ENCODE assay signal across 27 mouse cellular contexts in genomic region chr6:30610710-30611109, GRCm38 (mm10). TPM values are rescaled to one million over a fixed set of nuclear protein-coding genes. Genes with fewer than 3 reads are reported as not detected.
DNase-seq lines count a peak whose midpoint lies in the region; ATAC-seq and TF ChIP-seq lines count a peak whose summit lies in the region.
"Had no signal": no experiment of that assay in that cellular context is flagged by ENCODE, and none has a peak within 500 bp of the region (broad histone marks: within the 10 kb centered on the region; RNA-seq: fewer than 3 reads in every experiment).

TSS of gene Cpa5 (plus strand) at chr6:30611010.

- H3K27ac ChIP-seq in forebrain, embryonic 10.5 days, result peak within 1 kb of the TSS; percentile 87
- H3K27ac ChIP-seq in forebrain, embryonic 16.5 days (ENCODE audit: low read length), result no peak within 1 kb of the TSS
- H3K27ac ChIP-seq in heart, embryonic 10.5 days, result peak within 1 kb of the TSS; percentile 59; the same call in 1 of the 2 replicates
- H3K27ac ChIP-seq in midbrain, embryonic 12.5 days (replicated peaks), result 0 out of 2 replicates have a peak within 1 kb of the TSS, but pooled peaks have one; percentile 22
- H3K27ac ChIP-seq in midbrain, postnatal 0 days (ENCODE audit: low read depth, low read length), result no peak within 1 kb of the TSS
- 0 out of 2 replicates have a peak within 1 kb of the TSS, but pooled peaks have one; percentile 14 for H3K27ac ChIP-seq in embryonic facial prominence, embryonic 12.5 days
- H3K27ac ChIP-seq in kidney, embryonic 14.5 days (ENCODE audit: low read depth, low read length), result no peak within 1 kb of the TSS
- H3K27ac ChIP-seq: embryonic facial prominence, embryonic 13.5 days; gastrocnemius, adult 2 months; heart, embryonic 15.5 days had no signal

- no peaks in the 10 kb centered on the region for H3K36me3 ChIP-seq in forebrain, embryonic 10.5 days (replicated peaks)
- H3K36me3 ChIP-seq in forebrain, embryonic 16.5 days (ENCODE audit: control insufficient read depth, insufficient read depth), result no peaks in the 10 kb centered on the region
- H3K36me3 ChIP-seq in heart, embryonic 10.5 days, result no peaks in the 10 kb centered on the region
- no peaks in the 10 kb centered on the region for H3K36me3 ChIP-seq in midbrain, embryonic 12.5 days
- no peaks in the 10 kb centered on the region for H3K36me3 ChIP-seq in midbrain, postnatal 0 days (ENCODE audit: insufficient read depth, low read length)
- H3K36me3 ChIP-seq in embryonic facial prominence, embryonic 12.5 days, result no peaks in the 10 kb centered on the region
- no peaks in the 10 kb centered on the region for H3K36me3 ChIP-seq in kidney, embryonic 14.5 days (ENCODE audit: control insufficient read depth, insufficient read depth, low read length)
- H3K36me3 ChIP-seq: embryonic facial prominence, embryonic 13.5 days; heart, embryonic 15.5 days had no signal

- TF ChIP-seq CTCF in midbrain, postnatal 0 days (IDR thresholded peaks at IDR 0.05), result no peak

- DNase-seq in forebrain, embryonic 10.5 days (ENCODE audit: extremely low spot score, low spot score), result no peak
- DNase-seq in heart, embryonic 10.5 days (ENCODE audit: low spot score), result no peak
- DNase-seq in heart, postnatal 4 days, result no peak
- DNase-seq in midbrain, postnatal 0 days (ENCODE audit: low spot score), result no peak
- DNase-seq: adrenal gland, postnatal 10 days; B cell, adult 2 months; cerebellum, adult 11 months; cerebellum, adult 8-10 months; cerebellum, postnatal 14 days; embryo, embryonic 11 days; gastrocnemius, adult 2 months; gastrocnemius, postnatal 25 days; heart, postnatal 14 days had no signal

- peaks cover 60% of the 10 kb centered on the region for H3K4me1 ChIP-seq in forebrain, embryonic 10.5 days
- peaks cover 7% of the 10 kb centered on the region; the same call in 1 of the 2 replicates for H3K4me1 ChIP-seq in forebrain, embryonic 16.5 days (replicated peaks; ENCODE audit: control insufficient read depth, insufficient read depth, low read length)
- H3K4me1 ChIP-seq in heart, embryonic 10.5 days, result peaks cover 10% of the 10 kb centered on the region
- peaks cover 31% of the 10 kb centered on the region for H3K4me1 ChIP-seq in midbrain, embryonic 12.5 days
- no peaks in the 10 kb centered on the region for H3K4me1 ChIP-seq in midbrain, postnatal 0 days (ENCODE audit: insufficient read depth, low read length)
- H3K4me1 ChIP-seq in embryonic facial prominence, embryonic 12.5 days, result peaks cover 22% of the 10 kb centered on the region
- H3K4me1 ChIP-seq in kidney, embryonic 14.5 days (ENCODE audit: control insufficient read depth, insufficient read depth, low read length), result peaks cover 13% of the 10 kb centered on the region; the same call in 1 of the 2 replicates
- H3K4me1 ChIP-seq: heart, embryonic 15.5 days had no signal

- ATAC-seq in forebrain, embryonic 16.5 days, result no peak
- ATAC-seq in midbrain, embryonic 12.5 days (ENCODE audit: low FRiP score, low read depth), result no peak
- no peak for ATAC-seq in midbrain, postnatal 0 days (ENCODE audit: low FRiP score)
- no peak for ATAC-seq in embryonic facial prominence, embryonic 12.5 days (ENCODE audit: insufficient number of reproducible peaks, insufficient read depth, low FRiP score, low TSS enrichment)
- ATAC-seq in kidney, embryonic 14.5 days (ENCODE audit: low FRiP score, low TSS enrichment), result no peak
- ATAC-seq: CD4-positive, CD25-positive, alpha-beta regulatory T cell, adult 4 months; hindbrain, embryonic 16.5 days; inflammation-experienced regulatory T-cells, adult 6 months had no signal

- no peak within 1 kb of the TSS for H3K4me3 ChIP-seq in forebrain, embryonic 10.5 days
- no peak within 1 kb of the TSS for H3K4me3 ChIP-seq in forebrain, embryonic 16.5 days (replicated peaks; ENCODE audit: low read length)
- H3K4me3 ChIP-seq in heart, embryonic 10.5 days, result no peak within 1 kb of the TSS
- H3K4me3 ChIP-seq in midbrain, embryonic 12.5 days, result no peak within 1 kb of the TSS
- no peak within 1 kb of the TSS for H3K4me3 ChIP-seq in midbrain, postnatal 0 days (ENCODE audit: low read depth, low read length)
- no peak within 1 kb of the TSS for H3K4me3 ChIP-seq in embryonic facial prominence, embryonic 12.5 days
- no peak within 1 kb of the TSS for H3K4me3 ChIP-seq in kidney, embryonic 14.5 days (ENCODE audit: low read length)
- H3K4me3 ChIP-seq: embryonic facial prominence, embryonic 13.5 days; gastrocnemius, adult 2 months; heart, embryonic 15.5 days had no signal

- no peak within 1 kb of the TSS for H3K4me2 ChIP-seq in forebrain, embryonic 16.5 days (ENCODE audit: low read length)
- H3K4me2 ChIP-seq in midbrain, embryonic 12.5 days (replicated peaks), result no peak within 1 kb of the TSS
- no peak within 1 kb of the TSS for H3K4me2 ChIP-seq in midbrain, postnatal 0 days (ENCODE audit: low read depth, low read length, poor library complexity, severe bottlenecking)
- no peak within 1 kb of the TSS for H3K4me2 ChIP-seq in embryonic facial prominence, embryonic 12.5 days (replicated peaks)
- H3K4me2 ChIP-seq in kidney, embryonic 14.5 days (replicated peaks; ENCODE audit: low read depth, low read length), result no peak within 1 kb of the TSS
- H3K4me2 ChIP-seq: embryonic facial prominence, embryonic 13.5 days; heart, embryonic 15.5 days had no signal

- no peaks in the 10 kb centered on the region for H3K27me3 ChIP-seq in forebrain, embryonic 10.5 days (ENCODE audit: poor library complexity, severe bottlenecking)
- no peaks in the 10 kb centered on the region for H3K27me3 ChIP-seq in forebrain, embryonic 16.5 days (replicated peaks; ENCODE audit: control insufficient read depth, insufficient read depth, low read length)
- H3K27me3 ChIP-seq in heart, embryonic 10.5 days (ENCODE audit: insufficient read depth, poor library complexity, severe bottlenecking), result no peaks in the 10 kb centered on the region
- H3K27me3 ChIP-seq in midbrain, embryonic 12.5 days, result no peaks in the 10 kb centered on the region
- H3K27me3 ChIP-seq in midbrain, postnatal 0 days (ENCODE audit: insufficient read depth, low read length), result no peaks in the 10 kb centered on the region
- no peaks in the 10 kb centered on the region for H3K27me3 ChIP-seq in embryonic facial prominence, embryonic 12.5 days
- H3K27me3 ChIP-seq in kidney, embryonic 14.5 days (ENCODE audit: control insufficient read depth, insufficient read depth, low read length), result no peaks in the 10 kb centered on the region
- H3K27me3 ChIP-seq: embryonic facial prominence, embryonic 13.5 days; heart, embryonic 15.5 days had no signal

- WGBS in forebrain, embryonic 10.5 days, result 68% methylated on average over 7 of the region's 7 CpGs
- WGBS in forebrain, embryonic 16.5 days, result 73% methylated on average over 7 of the region's 7 CpGs
- 94% methylated on average over 7 of the region's 7 CpGs for WGBS in heart, embryonic 10.5 days
- 72% methylated on average over 7 of the region's 7 CpGs for WGBS in midbrain, embryonic 12.5 days
- WGBS in midbrain, postnatal 0 days, result 88% methylated on average over 7 of the region's 7 CpGs
- 93% methylated on average over 7 of the region's 7 CpGs for WGBS in embryonic facial prominence, embryonic 12.5 days
- WGBS in kidney, embryonic 14.5 days, result 92% methylated on average over 7 of the region's 7 CpGs

- H3K9ac ChIP-seq in forebrain, embryonic 16.5 days (replicated peaks; ENCODE audit: low read depth, low read length), result no peak within 1 kb of the TSS
- no peak within 1 kb of the TSS for H3K9ac ChIP-seq in midbrain, embryonic 12.5 days (replicated peaks)
- no peak within 1 kb of the TSS for H3K9ac ChIP-seq in midbrain, postnatal 0 days (replicated peaks; ENCODE audit: low read length, poor library complexity, severe bottlenecking)
- no peak within 1 kb of the TSS for H3K9ac ChIP-seq in embryonic facial prominence, embryonic 12.5 days
- H3K9ac ChIP-seq in kidney, embryonic 14.5 days (ENCODE audit: low read depth, low read length), result no peak within 1 kb of the TSS
- H3K9ac ChIP-seq: embryonic facial prominence, embryonic 13.5 days; heart, embryonic 15.5 days had no signal

- H3K9me3 ChIP-seq in forebrain, embryonic 10.5 days, result no peaks in the 10 kb centered on the region
- H3K9me3 ChIP-seq in forebrain, embryonic 16.5 days (ENCODE audit: control insufficient read depth, low read length), result no peaks in the 10 kb centered on the region
- no peaks in the 10 kb centered on the region for H3K9me3 ChIP-seq in heart, embryonic 10.5 days
- H3K9me3 ChIP-seq in midbrain, embryonic 12.5 days, result no peaks in the 10 kb centered on the region
- H3K9me3 ChIP-seq in midbrain, postnatal 0 days (ENCODE audit: low read length), result no peaks in the 10 kb centered on the region
- no peaks in the 10 kb centered on the region for H3K9me3 ChIP-seq in embryonic facial prominence, embryonic 12.5 days
- no peaks in the 10 kb centered on the region for H3K9me3 ChIP-seq in kidney, embryonic 14.5 days (ENCODE audit: control insufficient read depth, low read length)
- H3K9me3 ChIP-seq: embryonic facial prominence, embryonic 13.5 days; heart, embryonic 15.5 days had no signal

RNA-seq across cellular contexts. Expression of gene Cpa5, which starts in this region (rescaled TPM):
- 0.51 and 0.84 TPM in 2 replicates for polyA plus RNA-seq in forebrain, embryonic 10.5 days (2016; fragmentation: Nextera tagmentation; extraction: Ambion mirVana)
- polyA plus RNA-seq in forebrain, embryonic 16.5 days (2015; fragmentation: Nextera tagmentation; extraction: Ambion mirVana), result not detected in 2 replicates
- 0.97 and 2.1 TPM in 2 replicates for polyA plus RNA-seq in heart, embryonic 10.5 days (2016; fragmentation: Nextera tagmentation; extraction: Ambion mirVana)
- total RNA-seq in heart, postnatal 4 days (2021), result under 1 TPM; 0.20 to 0.38 TPM
- 0.14 and 0.30 TPM in 2 replicates for polyA plus RNA-seq in midbrain, embryonic 12.5 days (2016; fragmentation: Nextera tagmentation; extraction: Ambion mirVana)
- not detected in 2 replicates for total RNA-seq in midbrain, postnatal 0 days (2014; rRNA removed)
- 0.13 TPM in 1 of 2 replicates, not detected in the other for polyA plus RNA-seq in midbrain, postnatal 0 days (2015; fragmentation: Nextera tagmentation; extraction: Ambion mirVana)
- polyA plus RNA-seq in embryonic facial prominence, embryonic 12.5 days (2016; fragmentation: Nextera tagmentation; extraction: Ambion mirVana), result 0.22 and 0.33 TPM in 2 replicates
- polyA plus RNA-seq in kidney, embryonic 14.5 days (2014; fragmentation: Nextera tagmentation; extraction: Ambion mirVana), result 0.57 and 1.0 TPM in 2 replicates
- total RNA-seq: adrenal gland, postnatal 10 days; adrenal gland, postnatal 4 days; common myeloid progenitor, adult 5-6 weeks; gastrocnemius, adult 2 months; gastrocnemius, postnatal 25 days; granulocyte monocyte progenitor cell, adult 5-6 weeks; heart, postnatal 14 days; MEL had no signal
- polyA plus RNA-seq: CD4-positive, CD25-positive, alpha-beta regulatory T cell, adult 4 months; hindbrain, embryonic 11.5 days; inflammation-experienced regulatory T-cells, adult 6 months had no signal

Comparison
In these comparisons a context has a peak if more than half of its experiments do, and no peak if none do; other contexts are left out.
1. H3K27ac ChIP-seq: peak in forebrain, embryonic 10.5 days (single experiment), heart, embryonic 10.5 days (single experiment), midbrain, embryonic 12.5 days (single experiment) and embryonic facial prominence, embryonic 12.5 days (single experiment); none in forebrain, embryonic 16.5 days (single experiment), midbrain, postnatal 0 days (single experiment) and kidney, embryonic 14.5 days (single experiment).